Mouse (Mus musculus): ENCODE results near the gene Olfr718-ps1. TPM values are rescaled to one million over a fixed set of nuclear protein-coding genes. Genes with fewer than 3 reads are reported as not detected.
"Not testable (repeated sequence)": the region's sequence is repeated elsewhere in the genome, so short reads cannot be mapped to it uniquely, and the experiment has no call there.

Gene Olfr718-ps1
- total RNA-seq, 2 experiments from 2014 or later: 0.07 to 0.26 TPM

DNA sequence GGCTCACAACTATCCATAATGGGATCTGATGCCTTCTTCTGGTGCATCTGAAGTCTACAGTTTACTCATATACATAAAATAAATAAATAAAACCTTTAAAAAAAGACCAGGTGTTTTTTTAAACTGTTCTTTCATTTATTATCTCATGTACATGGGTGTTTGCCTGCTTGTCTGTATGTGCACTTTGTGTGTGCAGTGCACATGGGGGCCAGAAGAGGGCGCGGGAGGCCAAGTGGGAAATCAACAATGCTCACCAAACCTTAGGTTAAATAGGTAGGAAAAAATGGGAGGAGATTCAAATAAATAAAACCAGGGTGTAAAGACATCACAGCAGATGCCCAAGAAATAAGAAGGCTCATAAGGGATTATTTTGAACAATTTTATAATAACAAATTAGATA, 2.7 kb upstream of the Olfr718-ps1 start:
- DNase-seq (ENCODE audit: low spot score in 2 of 2): no peak
- no peak for TF ChIP-seq CTCF (conservative IDR thresholded peaks at IDR 0.05)
- no peak overlapping the region for H3K27ac ChIP-seq
- H3K4me3 ChIP-seq: no peak overlapping the region

DNA sequence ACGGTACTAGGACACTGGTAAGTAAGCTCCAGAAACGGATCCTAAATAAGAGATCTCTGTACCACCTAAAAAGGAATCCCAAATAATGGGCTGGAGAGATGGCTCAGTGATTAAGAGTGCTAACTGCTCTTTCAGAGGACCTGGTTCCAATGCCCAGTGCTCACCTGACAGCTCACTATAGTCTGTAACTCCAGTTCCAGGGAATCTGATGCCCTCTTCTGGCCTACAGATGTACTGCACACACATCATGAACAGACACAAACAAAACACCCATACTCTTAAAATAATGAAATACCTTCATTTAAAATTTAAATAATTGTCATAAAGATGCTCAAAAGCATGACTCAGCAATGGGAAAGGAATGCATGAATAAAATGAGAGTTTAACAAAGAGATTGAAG, 2.2 kb upstream of the Olfr718-ps1 start:
- TF ChIP-seq CTCF (conservative IDR thresholded peaks at IDR 0.05): peak; percentile 40
- DNase-seq (ENCODE audit: low spot score in 2 of 2): no peak
- no peak overlapping the region for H3K4me3 ChIP-seq
- no peak overlapping the region for H3K27ac ChIP-seq

DNA sequence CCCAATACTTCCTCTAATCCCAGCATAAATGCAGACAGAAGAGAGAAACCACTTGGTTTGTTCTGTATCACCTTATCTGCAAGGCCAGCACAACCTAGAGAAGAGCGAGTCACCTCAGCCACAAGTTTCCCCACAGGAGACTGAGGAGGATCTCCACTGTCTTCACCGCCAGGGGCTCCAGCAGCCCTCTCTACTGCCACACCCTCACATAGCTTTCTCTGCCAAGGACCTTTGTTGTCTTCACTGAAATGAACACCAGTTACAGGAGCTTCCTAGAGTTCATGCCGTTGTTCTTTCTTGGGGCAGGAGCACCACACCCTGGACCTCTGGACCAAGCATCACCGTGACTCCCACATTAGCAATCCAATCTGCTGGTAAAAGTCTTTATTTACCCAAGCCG, 1.3 kb upstream of the Olfr718-ps1 start:
- no peak overlapping the region for H3K27ac ChIP-seq
- DNase-seq (ENCODE audit: low spot score in 2 of 2): no peak
- H3K4me3 ChIP-seq: no peak overlapping the region
- no peak for TF ChIP-seq CTCF (conservative IDR thresholded peaks at IDR 0.05)

DNA sequence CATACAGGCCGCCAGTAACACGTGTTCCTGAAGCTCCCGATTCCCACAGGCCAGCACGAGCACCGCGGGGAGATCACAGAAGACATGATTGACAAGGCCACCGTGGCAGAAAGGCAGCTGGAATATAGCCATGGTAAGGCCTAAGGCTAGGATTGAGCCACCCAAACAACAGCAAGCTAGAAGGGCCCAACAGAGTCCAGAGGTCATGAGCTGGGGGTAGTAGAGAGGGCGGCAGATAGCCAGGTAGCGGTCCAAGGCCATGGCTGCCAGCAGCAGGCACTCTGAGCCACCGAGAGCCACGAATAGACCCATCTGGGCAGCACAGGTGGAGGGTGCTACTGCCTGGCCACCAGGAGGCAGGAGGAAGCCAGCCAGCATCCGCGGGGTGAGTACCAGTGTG, 9.8 kb downstream of the Olfr718-ps1 start:
- H3K27ac ChIP-seq: no peak overlapping the region
- no peak overlapping the region for H3K4me3 ChIP-seq
- DNase-seq (ENCODE audit: low spot score in 2 of 2): no peak
- TF ChIP-seq CTCF (conservative IDR thresholded peaks at IDR 0.05): no peak

DNA sequence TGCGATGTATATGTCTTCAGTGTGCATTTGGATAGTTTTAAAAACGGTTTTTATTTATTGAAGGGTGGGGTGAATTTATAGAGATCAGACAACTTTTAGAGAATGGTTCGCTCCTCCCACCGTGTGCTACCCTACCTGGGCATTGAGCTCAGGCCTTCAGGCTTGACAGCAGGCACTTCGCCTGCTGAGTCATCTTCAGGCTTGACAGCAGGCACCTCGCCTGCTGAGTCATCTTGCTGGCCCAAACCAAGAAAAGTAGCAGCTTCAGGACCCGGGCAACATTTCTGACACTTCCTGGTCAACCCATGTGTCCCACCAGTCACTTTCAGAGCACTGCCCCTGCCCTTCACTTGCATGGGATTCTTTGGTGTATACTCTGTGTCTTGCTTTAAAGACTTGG, 12.3 kb downstream of the Olfr718-ps1 start:
- no peak overlapping the region for H3K27ac ChIP-seq
- no peak for DNase-seq (ENCODE audit: low spot score in 2 of 2)
- TF ChIP-seq CTCF (conservative IDR thresholded peaks at IDR 0.05): no peak
- no peak overlapping the region for H3K4me3 ChIP-seq

DNA sequence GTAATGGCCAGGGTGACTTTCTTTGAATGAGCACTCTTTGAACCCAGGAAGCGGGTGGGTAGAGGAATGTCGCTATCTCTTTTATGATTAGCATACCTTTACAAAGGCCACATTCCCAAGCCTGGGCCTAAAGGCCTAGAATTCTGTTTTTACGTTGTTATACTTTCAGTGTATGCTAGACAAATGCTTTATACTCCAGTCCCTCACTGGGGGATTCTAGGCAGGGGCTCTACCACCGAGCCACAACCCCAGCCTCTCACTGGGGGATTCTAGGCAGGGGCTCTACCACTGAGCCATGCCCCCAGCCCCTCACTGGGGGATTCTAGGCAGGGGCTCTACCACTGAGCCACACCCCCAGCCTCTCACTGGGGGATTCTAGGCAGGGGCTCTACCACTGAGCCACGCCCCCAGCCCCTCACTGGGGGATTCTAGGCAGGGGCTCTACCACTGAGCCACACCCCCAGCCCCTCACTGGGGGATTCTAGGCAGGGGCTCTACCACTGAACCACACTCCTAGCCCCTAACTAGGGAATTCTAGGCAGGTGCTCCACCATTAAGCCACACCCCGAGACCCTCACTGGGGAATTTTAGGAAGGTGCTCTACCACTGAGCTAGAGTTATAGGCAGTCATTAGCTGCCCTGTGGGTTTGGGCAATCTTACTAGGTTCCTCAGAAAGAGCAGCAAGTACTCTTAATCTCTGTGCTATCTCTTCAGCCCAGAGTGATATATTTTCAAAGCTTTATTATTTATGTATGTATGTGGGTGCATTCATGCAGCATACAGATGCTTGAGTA, 13.0 kb downstream of the Olfr718-ps1 start:
- H3K4me3 ChIP-seq; H3K27ac ChIP-seq; DNase-seq (ENCODE audit: low spot score in 2 of 2): not testable (repeated sequence)

DNA sequence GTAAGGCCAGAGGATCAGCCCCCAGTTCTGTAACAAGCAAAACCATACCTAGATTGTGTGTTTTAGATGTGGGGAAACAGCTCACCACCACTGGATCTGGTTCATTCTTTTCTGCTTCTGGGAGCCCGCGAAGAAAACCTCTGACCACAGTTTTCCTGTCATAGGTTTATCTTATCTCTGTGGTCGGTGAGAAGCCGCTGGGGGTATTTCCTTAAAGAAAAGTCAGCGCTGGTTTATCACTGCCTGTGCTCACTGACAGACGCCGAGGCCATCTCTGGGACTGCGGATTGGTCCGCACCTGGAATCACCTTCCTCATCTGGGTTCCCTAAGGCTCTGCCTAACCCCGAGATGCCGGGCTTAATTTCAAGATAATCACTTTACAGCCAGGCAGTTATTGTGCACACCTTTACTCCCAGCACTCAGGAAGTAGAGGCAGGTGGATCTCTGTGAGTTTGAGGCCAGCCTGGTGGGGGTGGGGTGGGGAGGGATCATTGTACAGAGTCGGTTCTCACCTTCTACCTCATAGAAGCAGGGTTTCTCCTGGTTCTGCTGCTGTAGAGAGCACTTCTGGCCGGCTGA, 14.4 kb downstream of the Olfr718-ps1 start:
- Histone ChIP-seq H3K27ac (no peak overlapping the region), H3K4me3 (no peak overlapping the region)
- TF ChIP-seq CTCF (conservative IDR thresholded peaks at IDR 0.05): no peak
- DNase-seq (ENCODE audit: low spot score in 2 of 2): no peak

DNA sequence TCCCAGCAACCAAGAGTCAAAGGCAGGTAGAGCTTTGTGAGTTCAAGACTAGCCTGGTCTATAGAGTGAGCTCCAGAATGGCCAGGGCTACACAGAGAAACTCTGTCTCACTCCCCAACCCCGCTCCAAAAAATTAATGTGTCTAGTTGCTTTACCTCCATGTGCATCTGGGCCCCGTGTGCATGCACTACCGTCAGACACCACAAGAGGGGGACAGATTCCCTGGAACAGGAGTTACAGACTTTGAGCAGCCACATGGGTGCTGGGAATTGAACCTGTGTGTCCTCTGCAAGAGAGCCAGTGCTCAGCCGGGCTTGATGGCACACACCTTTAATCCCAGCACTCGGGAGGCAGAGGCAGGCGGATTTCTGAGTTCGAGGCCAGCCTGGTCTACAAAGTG, 17.0 kb downstream of the Olfr718-ps1 start:
- H3K4me3 ChIP-seq: no peak overlapping the region
- TF ChIP-seq CTCF (conservative IDR thresholded peaks at IDR 0.05): peak; percentile 53
- DNase-seq (ENCODE audit: low spot score in 2 of 2): no peak
- no peak overlapping the region for H3K27ac ChIP-seq

DNA sequence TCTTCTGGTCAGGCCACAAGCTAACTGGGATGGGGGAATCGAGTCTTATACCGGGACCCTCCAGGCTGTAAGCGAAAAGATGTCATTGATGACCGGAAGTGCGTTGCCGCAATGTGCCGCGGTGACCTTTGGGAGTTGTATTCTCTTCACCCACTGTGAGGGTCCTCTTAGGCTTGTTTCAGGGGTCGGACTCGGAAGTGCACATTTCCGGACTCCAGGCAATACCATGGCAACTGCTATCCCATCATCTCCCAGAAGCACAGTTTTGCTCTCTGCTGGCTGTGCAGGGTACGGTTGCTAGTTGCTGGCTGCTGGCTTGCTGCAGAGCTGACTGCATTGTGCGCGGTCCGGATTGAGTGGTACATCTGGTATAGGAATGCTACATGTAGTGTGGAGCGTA, 18.3 kb downstream of the Olfr718-ps1 start:
- TF ChIP-seq CTCF (conservative IDR thresholded peaks at IDR 0.05): no peak
- H3K4me3 ChIP-seq: no peak overlapping the region
- DNase-seq (ENCODE audit: low spot score in 2 of 2): no peak
- H3K27ac ChIP-seq: no peak overlapping the region

DNA sequence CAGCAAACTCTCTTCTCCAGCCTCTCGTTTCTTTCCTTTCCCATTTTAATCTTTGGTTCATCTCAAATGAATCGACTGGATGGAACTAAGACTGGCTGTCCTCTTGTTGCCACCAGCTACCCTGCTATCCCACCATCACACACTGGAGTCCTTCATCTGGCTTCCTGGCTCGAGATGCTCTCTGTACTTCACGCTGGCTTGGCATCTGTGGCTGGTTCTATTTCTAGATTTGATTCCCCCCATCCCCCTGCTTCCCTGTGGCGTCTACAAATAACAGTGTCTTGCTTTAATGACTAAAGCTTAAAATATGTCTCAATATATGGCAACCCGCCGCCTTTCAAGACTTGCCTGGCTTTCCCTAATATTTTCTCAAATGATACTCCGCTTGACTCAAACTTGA, 19.5 kb downstream of the Olfr718-ps1 start:
- Histone ChIP-seq H3K27ac (no peak overlapping the region; the same call in 1 of the 2 replicates), H3K4me3 (no peak overlapping the region)
- peak in 1 of 2 experiments; percentile 42 for DNase-seq (ENCODE audit: low spot score in 2 of 2)
- TF ChIP-seq CTCF (conservative IDR thresholded peaks at IDR 0.05): no peak

DNA sequence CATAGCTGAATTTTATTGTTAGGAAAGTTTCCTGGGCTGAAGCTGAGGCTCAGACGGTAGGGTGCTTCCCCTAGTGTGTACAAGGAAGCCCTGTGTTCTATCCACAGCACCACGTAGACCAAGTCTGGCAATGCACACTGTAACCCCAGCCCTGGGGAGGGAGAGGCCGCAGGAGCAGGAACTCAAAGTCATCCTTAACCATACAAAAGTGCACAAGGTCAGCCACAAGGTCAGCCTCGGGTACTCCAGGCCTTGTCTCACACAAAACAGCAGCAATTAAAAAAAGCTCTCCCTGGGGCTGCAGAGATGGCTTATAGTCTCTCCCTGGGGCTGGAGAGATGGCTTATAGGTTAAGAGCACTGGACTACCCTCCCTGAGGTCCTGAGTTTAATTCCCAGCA, 20.5 kb downstream of the Olfr718-ps1 start:
- DNase-seq (ENCODE audit: low spot score in 2 of 2): no peak
- no peak overlapping the region for H3K27ac ChIP-seq
- no peak for TF ChIP-seq CTCF (conservative IDR thresholded peaks at IDR 0.05)
- H3K4me3 ChIP-seq: no peak overlapping the region

DNA sequence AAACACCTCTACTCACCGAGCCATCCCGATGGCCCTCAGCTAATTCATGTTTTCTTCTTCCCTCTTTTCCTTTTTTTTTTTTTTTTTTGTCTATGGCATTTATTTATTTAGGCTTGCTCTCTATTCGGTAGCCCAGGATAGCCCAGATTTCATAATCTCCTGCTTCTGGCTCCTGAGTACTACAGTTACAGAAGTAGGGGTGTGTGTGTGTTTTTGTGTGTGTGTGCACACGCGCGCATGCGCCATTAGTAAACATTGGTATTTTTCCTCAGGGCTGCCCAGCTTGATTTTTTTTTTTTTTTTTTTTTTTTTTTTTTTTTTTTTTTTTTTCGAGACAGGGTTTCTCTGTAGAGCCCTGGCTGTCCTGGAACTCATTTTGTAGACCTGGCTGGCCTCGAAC, 21.3 kb downstream of the Olfr718-ps1 start:
- DNase-seq (ENCODE audit: low spot score in 2 of 2): no peak
- H3K27ac ChIP-seq: peak overlapping the region; percentile 82; the same call in 1 of the 2 replicates
- no peak for TF ChIP-seq CTCF (conservative IDR thresholded peaks at IDR 0.05)
- H3K4me3 ChIP-seq: no peak overlapping the region

DNA sequence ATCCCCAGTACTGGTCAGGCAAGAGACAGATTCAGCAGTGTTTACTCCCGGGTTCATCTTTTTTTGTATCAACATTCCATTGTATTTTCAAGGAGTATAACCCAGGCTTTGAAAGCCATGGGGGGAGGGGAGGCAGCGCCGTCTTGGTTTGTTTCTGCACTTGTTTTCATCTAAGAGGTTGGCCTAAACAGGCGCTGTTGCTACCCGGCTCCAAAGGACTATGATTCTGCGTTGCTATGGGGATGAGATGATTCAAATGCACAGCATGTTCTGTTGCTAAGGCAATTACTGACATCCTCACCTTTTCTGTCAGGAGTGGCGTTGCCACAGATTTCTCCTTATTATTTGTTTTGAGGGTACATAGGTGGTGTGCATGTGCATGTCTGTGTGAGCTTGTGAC, 21.8 kb downstream of the Olfr718-ps1 start:
- peak overlapping the region; percentile 82 for H3K27ac ChIP-seq
- H3K4me3 ChIP-seq: no peak overlapping the region
- no peak for TF ChIP-seq CTCF (conservative IDR thresholded peaks at IDR 0.05)
- DNase-seq (ENCODE audit: low spot score in 2 of 2): peak; percentile 48 to 65

DNA sequence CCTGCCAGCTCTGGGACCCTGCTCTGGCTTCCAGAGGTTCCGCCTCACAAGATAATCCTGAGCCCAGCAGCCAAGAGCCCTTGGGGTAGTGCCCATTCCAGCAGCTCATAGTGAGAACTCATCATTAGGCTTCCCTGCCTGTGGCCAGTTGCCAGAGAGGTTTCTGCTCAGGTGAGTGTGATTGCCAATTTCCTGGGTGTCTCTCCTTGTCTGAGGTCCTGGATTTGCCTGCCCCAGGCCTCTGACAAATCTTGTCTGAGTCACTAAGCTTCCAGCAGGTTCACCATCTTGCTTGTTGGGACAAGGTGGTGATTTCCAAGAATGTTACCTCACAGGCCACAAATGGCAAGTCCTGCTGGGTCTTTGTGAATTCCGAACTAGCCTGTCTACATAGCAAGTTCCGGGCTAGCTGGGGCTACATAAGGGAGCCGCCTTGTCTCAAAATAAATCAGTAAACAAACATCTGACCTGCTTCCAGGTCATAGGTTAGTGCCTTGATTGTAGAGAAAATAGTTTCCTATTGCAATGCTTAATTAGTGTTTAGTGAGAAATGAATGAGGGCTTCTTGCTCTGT, 22.5 kb downstream of the Olfr718-ps1 start:
- peak overlapping the region; percentile 82 for H3K27ac ChIP-seq
- DNase-seq (ENCODE audit: low spot score in 2 of 2): no peak
- no peak overlapping the region for H3K4me3 ChIP-seq
- no peak for TF ChIP-seq CTCF (conservative IDR thresholded peaks at IDR 0.05)

Data from layer of hippocampus, adult 2 months (tissue).